Mouse (Mus musculus) urinary bladder, postnatal 25 days (tissue): ENCODE measurements around the gene Rab40c.

Experiments
- DNase-seq: peaks from one replicate; pipeline ENCODE4 v3.0.0; 2022; ENCODE audit warnings: low spot score

Rab40c gene

GRCm38 (mm10) chr17:25946349-25946748, 26.8 kb upstream of the Rab40c start:
- DNase-seq, result no peak

GRCm38 (mm10) chr17:25945517-25946155, 26.1 kb upstream of the Rab40c start:
- no peak for DNase-seq

- DNase-seq, result no peak
Measured at GRCm38 (mm10) chr17:25944366-25945163, 25.0 kb upstream of the Rab40c start, which contains the start of the genes Pigq and Nhlrc4. Gene Pigq (minus strand): TSS chr17:25944936. Gene Nhlrc4 (minus strand): TSS chr17:25944961.

- no peak for DNase-seq
Measured at GRCm38 (mm10) chr17:25943769-25944168, 24.2 kb upstream of the Rab40c start.

- DNase-seq, result no peak
Measured at GRCm38 (mm10) chr17:25943221-25943620, 23.7 kb upstream of the Rab40c start.

- DNase-seq, result no peak
Measured at GRCm38 (mm10) chr17:25942597-25943151, 23.1 kb upstream of the Rab40c start.

- DNase-seq, result peak; percentile 80
Measured at GRCm38 (mm10) chr17:25941511-25942241, 22.1 kb upstream of the Rab40c start.

GRCm38 (mm10) chr17:25934526-25934925, 15.0 kb upstream of the Rab40c start:
- DNase-seq, result no peak

- DNase-seq, result no peak
Measured at GRCm38 (mm10) chr17:25925348-25925747, 5.8 kb upstream of the Rab40c start.

- DNase-seq, result no peak
Measured at GRCm38 (mm10) chr17:25922120-25922519, 2.6 kb upstream of the Rab40c start.

- DNase-seq, result peak; percentile 100
Measured at GRCm38 (mm10) chr17:25919786-25920642, 487 bp upstream of the Rab40c start.

- no peak for DNase-seq
Measured at GRCm38 (mm10) chr17:25918037-25918750, 1.3 kb downstream of the Rab40c start.

- DNase-seq, result no peak
Measured at GRCm38 (mm10) chr17:25916931-25917647, 2.4 kb downstream of the Rab40c start.

- no peak for DNase-seq
Measured at GRCm38 (mm10) chr17:25914295-25914694, 5.2 kb downstream of the Rab40c start.

- DNase-seq, result no peak
Measured at GRCm38 (mm10) chr17:25913877-25914275, 5.7 kb downstream of the Rab40c start.

- no peak for DNase-seq
Measured at GRCm38 (mm10) chr17:25913186-25913876, 6.2 kb downstream of the Rab40c start.

GRCm38 (mm10) chr17:25911816-25912215, 7.7 kb downstream of the Rab40c start:
- no peak for DNase-seq

GRCm38 (mm10) chr17:25907640-25908039, 11.9 kb downstream of the Rab40c start:
- no peak for DNase-seq

GRCm38 (mm10) chr17:25903061-25903460, 16.5 kb downstream of the Rab40c start:
- no peak for DNase-seq
